32 mouse cellular contexts compared by ENCODE assay signal in genomic region chr16:90241875-90242274, GRCm38 (mm10).
"Had no signal": no experiment of that assay in that cellular context is flagged by ENCODE, and none has a peak within 500 bp of the region (broad histone marks: within the 10 kb centered on the region; RNA-seq: fewer than 3 reads in every experiment).

No protein-coding gene starts in this region.

- H3K4me2 ChIP-seq: limb, embryonic 12.5 days; limb, embryonic 13.5 days; limb, embryonic 15.5 days; liver, embryonic 11.5 days; liver, embryonic 12.5 days; liver, embryonic 13.5 days; liver, embryonic 15.5 days; lung, embryonic 14.5 days; lung, embryonic 15.5 days; midbrain, embryonic 11.5 days; midbrain, embryonic 12.5 days; midbrain, embryonic 13.5 days; midbrain, embryonic 15.5 days; neural tube, embryonic 12.5 days had no signal

- DNase-seq: left cerebral cortex, postnatal 4 days; liver; liver, embryonic 13.5 days; liver, postnatal 0 days; lung, adult 18-20 months; lung, adult 2 months; lung, embryonic 14.5 days; lung, postnatal 10 days; lung, postnatal 14 days; lung, postnatal 36 days; lung, postnatal 4 days; midbrain, embryonic 14.5 days had no signal

- H3K9ac ChIP-seq: limb, embryonic 12.5 days; limb, embryonic 13.5 days; limb, embryonic 15.5 days; liver, embryonic 12.5 days; liver, embryonic 13.5 days; liver, embryonic 14.5 days; liver, embryonic 15.5 days; liver, postnatal 0 days; lung, embryonic 14.5 days; lung, embryonic 15.5 days; midbrain, embryonic 12.5 days; midbrain, embryonic 13.5 days; midbrain, embryonic 15.5 days; neural tube, embryonic 12.5 days had no signal

- H3K27ac ChIP-seq: limb, embryonic 10.5 days; limb, embryonic 12.5 days; limb, embryonic 13.5 days; limb, embryonic 15.5 days; liver, embryonic 12.5 days; liver, embryonic 13.5 days; liver, embryonic 14.5 days; liver, embryonic 15.5 days; lung, embryonic 15.5 days; macrophage; midbrain, embryonic 10.5 days; midbrain, embryonic 12.5 days; midbrain, embryonic 13.5 days; midbrain, embryonic 15.5 days; neural tube, embryonic 12.5 days had no signal

- H3K4me1 ChIP-seq: limb, embryonic 10.5 days; limb, embryonic 12.5 days; limb, embryonic 13.5 days; limb, embryonic 15.5 days; liver, embryonic 12.5 days; liver, embryonic 13.5 days; liver, embryonic 15.5 days; lung, embryonic 15.5 days; midbrain, embryonic 12.5 days; midbrain, embryonic 15.5 days; neural tube, embryonic 12.5 days had no signal

- H3K27me3 ChIP-seq: limb, embryonic 12.5 days; limb, embryonic 13.5 days; limb, embryonic 15.5 days; liver, embryonic 12.5 days; liver, embryonic 13.5 days; liver, embryonic 15.5 days; lung, embryonic 15.5 days; megakaryocyte, embryonic 14.5 days; midbrain, embryonic 12.5 days; midbrain, embryonic 13.5 days; midbrain, embryonic 15.5 days; neural tube, embryonic 12.5 days had no signal

- ATAC-seq: liver, embryonic 12.5 days; liver, postnatal 0 days; lung, postnatal 0 days; midbrain, embryonic 15.5 days; midbrain, embryonic 16.5 days had no signal

- H3K9me3 ChIP-seq: limb, embryonic 10.5 days; limb, embryonic 12.5 days; limb, embryonic 13.5 days; limb, embryonic 15.5 days; liver, embryonic 12.5 days; liver, embryonic 13.5 days; liver, embryonic 15.5 days; lung, embryonic 15.5 days; megakaryocyte, embryonic 14.5 days; midbrain, embryonic 10.5 days; midbrain, embryonic 12.5 days; midbrain, embryonic 13.5 days; midbrain, embryonic 15.5 days; neural tube, embryonic 12.5 days had no signal

- H3K4me3 ChIP-seq: limb, embryonic 10.5 days; limb, embryonic 12.5 days; limb, embryonic 13.5 days; limb, embryonic 15.5 days; liver, embryonic 12.5 days; liver, embryonic 13.5 days; liver, embryonic 15.5 days; lung, embryonic 15.5 days; megakaryocyte, embryonic 14.5 days; midbrain, embryonic 10.5 days; midbrain, embryonic 12.5 days; midbrain, embryonic 13.5 days; midbrain, embryonic 15.5 days; myocyte; neural tube, embryonic 12.5 days had no signal
